Mouse (Mus musculus) heart, adult 2 months (tissue): ENCODE results near the gene Slc4a5.
A peak's percentile ranks its signal among the peaks of the same experiment; 100 is the strongest.

Experiments used
- CTCF ChIP-seq: fragments of 200-600 bp; IDR thresholded peaks from 2 replicates; pipeline ENCODE4 v1.8.1; 2022; ENCODE audit warnings: antibody characterized with exemption, mild to moderate bottlenecking, moderate library complexity
- EP300 ChIP-seq: fragments of 200-500 bp; IDR thresholded peaks from 2 replicates; pipeline ENCODE4 v1.6.1; 2011; ENCODE audit warnings: low read depth, low read length, control low read depth; ENCODE audit not compliant: insufficient read depth
- POLR2A ChIP-seq: fragments of 200-500 bp; IDR thresholded peaks from 2 replicates; pipeline ENCODE4 v1.6.1; 2011; ENCODE audit warnings: mild to moderate bottlenecking, low read depth, low read length, control low read depth; ENCODE audit not compliant: insufficient read depth

DNA sequence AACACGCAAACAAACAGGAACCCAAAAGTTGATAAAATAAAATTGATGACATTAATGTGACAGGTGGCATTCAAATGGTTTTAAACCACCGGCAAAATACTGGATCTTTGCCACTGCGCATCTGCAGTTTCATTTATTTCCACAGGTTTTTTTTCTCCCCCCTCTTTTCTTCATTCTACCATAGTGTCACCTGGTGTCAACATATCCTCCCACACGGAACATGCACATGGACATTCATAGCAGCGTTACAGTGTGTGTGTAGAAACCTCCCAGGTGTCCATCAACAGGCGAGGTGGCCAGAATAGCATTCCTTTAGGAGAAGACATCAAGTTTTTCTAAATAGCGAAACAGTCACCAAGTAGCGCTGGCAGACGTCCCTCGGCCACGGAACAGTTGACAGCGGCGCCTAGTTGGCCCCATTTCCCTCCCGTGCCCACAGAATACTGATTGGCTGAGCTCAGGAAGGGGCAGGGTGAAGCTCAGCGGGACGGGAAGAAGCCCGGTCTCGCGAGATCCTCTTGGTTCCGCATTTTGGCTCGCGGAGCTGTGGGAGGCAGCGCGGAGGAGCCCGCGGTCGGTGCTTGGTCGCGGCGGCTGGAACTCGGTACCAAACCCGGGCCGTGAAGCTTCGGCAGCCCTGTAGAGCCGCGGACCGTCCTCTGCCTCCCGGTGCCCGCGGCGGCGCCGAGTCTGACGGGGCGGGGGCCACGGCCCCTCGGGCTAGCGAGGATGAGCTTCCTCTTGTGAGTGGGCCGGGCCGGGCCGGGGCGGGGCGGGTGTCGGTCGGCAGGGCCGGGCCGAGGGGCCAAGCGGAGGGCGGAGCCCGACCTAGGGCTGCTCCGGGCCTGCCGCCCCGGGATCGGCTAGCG, 106.1 kb downstream of the Slc4a5 start, which contains the start of the genes Mthfd2 and Mob1a:
- TF ChIP-seq CTCF (no peak), EP300 (0 out of 2 replicates have a peak, but pooled peaks have one; percentile 64), POLR2A (peak; percentile 89)
